Mouse (Mus musculus): ENCODE measurements around the gene Reck. TPM values are rescaled to one million over a fixed set of nuclear protein-coding genes. Genes with fewer than 3 reads are reported as not detected.
A peak's percentile ranks its signal among the peaks of the same experiment; 100 is the strongest.

The Reck gene
- total RNA-seq, 2 experiments from 2014 or later: 1.2 to 6.8 TPM

GRCm38 (mm10) chr4:43965856-43966535, 90.7 kb downstream of the Reck start:
- peak; percentile 82 for ATAC-seq (ENCODE audit: poor library complexity, severe bottlenecking)

GRCm38 (mm10) chr4:43968650-43969049, 93.3 kb downstream of the Reck start:
- ATAC-seq (ENCODE audit: poor library complexity, severe bottlenecking): no peak

GRCm38 (mm10) chr4:43969373-43969772, 94.0 kb downstream of the Reck start:
- ATAC-seq (ENCODE audit: poor library complexity, severe bottlenecking): no peak

DNA sequence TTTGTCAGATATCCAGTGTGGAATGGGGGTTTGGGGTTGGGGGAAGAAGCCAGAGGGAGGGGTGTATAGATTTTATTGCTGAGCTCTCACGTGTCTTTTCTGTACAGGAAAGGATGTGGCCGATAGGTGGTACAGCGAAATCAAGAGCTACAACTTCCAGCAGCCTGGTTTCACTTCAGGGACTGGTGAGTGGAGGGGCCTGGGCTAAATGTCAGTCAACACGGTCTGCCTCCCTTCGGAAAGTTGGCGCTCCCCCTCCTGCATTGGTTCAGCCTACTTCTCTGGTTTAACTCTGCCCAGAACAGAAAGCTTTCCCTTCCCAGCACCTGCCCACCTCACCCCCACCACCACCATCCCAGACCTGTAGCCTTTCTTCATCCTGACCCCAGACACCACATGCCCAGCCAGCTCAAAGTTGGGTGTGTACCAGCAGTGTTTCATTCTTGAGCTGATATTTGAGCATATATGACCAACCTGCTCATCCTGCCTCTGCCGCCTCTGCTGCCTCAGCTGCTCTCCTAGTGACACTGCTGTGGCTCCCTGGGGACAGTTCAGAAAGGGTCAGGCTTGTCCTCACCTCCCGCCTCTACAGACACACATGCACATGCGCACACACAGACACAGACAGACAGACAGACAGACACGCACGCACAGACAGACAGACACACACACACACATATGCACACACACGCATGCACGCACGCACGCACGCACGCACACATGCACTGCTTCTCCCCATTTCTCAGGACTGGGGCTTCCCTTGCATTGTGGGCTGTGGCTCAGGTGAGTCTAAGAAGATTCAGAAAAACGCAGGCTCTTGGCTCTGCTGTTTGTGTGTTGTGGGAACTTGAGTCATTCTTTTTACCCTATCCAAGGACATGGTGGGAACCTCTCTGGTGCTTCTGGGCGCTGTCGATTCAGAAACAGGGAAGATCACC, 95.3 kb downstream of the Reck start:
- no peak for ATAC-seq (ENCODE audit: poor library complexity, severe bottlenecking)

DNA sequence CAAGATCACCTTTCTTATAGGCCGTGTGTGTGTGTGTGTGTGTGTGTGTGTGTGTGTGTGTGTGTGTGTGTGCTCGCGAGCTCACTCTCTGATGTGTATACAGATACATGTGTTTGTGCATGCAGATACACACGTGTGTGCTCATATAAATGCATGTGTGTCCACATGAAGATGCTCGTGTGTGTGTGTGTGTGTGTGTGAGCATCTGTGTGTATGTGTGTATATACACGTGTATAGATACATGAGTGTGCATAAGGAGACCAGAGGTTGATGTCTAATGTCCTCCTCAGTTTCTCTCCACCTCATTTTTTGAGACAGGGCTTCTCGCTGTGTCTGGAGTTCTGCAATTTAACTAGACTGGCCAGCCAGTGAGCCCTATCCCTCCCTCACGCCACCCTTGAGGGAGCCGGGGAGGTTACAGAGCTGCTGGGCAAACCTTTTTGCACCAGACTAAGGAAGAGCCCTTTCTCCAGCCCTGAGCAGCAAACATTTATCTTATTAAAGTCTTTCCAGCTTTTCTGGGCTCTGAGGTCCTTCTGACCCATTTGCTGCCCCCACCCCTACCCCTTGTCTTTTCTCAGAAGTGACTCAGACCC, 96.3 kb downstream of the Reck start:
- peak; percentile 13; the same call in 1 of the 2 replicates for ATAC-seq (ENCODE audit: poor library complexity, severe bottlenecking)

DNA sequence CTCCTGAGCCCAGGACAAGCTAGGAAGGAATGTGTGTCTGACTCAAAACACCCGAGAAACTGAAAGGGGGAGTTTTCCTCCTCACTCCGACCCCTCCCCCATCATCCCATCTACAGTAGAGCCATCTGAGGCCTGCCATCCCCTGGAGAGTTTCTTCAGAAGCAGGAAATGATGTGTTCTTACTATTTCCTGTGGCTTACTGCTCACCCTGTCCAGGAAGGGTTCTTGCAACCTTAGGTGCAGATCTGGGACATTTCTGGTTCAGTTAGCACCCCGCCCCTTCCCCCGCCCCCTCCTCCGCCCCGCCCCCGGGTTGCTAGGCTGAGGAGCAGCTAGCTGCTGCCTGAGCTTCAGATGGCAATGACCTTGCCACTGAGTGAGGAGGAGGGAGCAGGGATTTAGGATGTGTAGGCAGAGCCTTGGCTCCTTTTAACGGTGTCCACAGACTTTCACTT, 96.8 kb downstream of the Reck start:
- peak; percentile 75 for ATAC-seq (ENCODE audit: poor library complexity, severe bottlenecking)

DNA sequence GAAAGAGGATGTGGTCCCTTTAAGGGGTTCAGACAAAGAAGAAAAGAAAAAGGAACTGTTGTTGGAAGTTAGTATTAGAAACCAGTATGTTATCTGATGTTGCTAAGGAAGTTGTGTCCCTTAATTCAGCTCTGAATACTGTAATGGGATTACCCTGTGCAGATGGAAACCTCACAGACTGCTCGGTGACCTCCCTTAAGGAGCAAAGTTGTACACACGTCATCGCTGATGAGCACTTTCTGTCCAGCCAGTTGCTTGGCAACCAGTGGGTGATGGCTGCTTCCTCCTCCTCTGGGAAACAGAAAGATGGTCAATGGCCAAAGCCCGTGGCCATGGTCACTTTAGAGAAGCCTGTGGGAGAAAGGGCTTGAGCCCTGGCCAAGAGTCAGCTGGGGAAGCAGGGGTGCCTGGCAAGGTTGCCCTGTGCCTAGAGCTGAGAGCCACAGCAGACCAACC, 98.2 kb downstream of the Reck start:
- peak; percentile 72 for ATAC-seq (ENCODE audit: poor library complexity, severe bottlenecking)

DNA sequence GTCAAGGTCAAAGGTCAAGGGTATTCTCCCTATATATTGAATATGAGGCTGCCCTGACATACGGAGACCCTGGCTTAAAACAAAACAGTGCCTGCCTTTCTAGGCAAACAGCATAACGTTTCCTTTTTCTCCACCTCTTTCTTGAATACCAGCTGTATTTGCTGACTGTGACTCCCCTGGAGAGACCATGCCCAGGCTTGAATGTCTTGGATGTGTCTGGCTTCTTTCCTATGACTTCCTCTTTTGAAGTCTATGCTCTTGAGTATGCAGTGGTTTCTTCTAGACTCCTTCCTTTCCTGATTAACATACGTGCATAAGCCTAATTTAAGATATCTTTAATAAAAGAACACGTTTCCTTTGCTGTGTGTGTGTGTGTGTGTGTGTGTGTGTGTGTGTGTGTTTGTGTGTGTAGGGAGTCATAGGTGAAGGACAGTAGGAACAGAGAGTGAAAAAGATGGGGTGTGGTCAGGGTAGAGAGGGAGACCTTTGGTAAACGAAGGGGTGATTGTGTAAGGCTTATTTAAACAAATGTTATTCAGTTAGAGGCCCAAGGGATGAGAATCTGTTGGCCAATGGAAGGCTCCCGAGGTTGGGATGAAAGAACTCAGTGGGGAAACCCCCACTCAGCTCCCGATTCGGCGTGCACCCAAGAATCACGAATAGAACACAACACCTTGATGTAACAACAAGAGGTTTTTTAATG, 99.7 kb downstream of the Reck start:
- no peak for ATAC-seq (ENCODE audit: poor library complexity, severe bottlenecking)

GRCm38 (mm10) chr4:43976223-43976740, 101.0 kb downstream of the Reck start:
- ATAC-seq (ENCODE audit: poor library complexity, severe bottlenecking): no peak

GRCm38 (mm10) chr4:43978521-43979443, 103.5 kb downstream of the Reck start:
- no peak for ATAC-seq (ENCODE audit: poor library complexity, severe bottlenecking)

GRCm38 (mm10) chr4:43979746-43980145, 104.4 kb downstream of the Reck start:
- ATAC-seq (ENCODE audit: poor library complexity, severe bottlenecking): no peak

DNA sequence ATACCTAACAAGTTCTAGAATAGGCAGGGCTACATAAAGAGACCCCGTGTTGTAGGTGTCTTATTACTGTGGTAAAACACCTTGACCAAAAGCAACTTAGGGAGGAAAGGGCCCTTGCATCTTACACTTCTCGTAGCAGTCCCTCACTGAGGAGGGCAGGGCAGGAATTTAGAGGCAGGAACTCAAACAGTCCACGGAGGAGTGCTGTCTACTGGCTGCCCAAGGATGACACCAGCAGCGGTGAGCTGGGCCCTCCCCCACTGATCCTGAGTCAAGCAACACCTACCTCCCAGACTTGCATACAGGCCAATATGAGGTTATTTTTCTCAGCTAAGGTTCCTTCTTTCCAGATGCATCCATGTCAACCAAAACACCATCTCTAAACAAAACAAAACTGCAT, 104.9 kb downstream of the Reck start:
- ATAC-seq (ENCODE audit: poor library complexity, severe bottlenecking): no peak

- ATAC-seq (ENCODE audit: poor library complexity, severe bottlenecking): no peak
Observed at GRCm38 (mm10) chr4:43980846-43981245, 105.5 kb downstream of the Reck start.

GRCm38 (mm10) chr4:43981251-43981650, 105.9 kb downstream of the Reck start:
- ATAC-seq (ENCODE audit: poor library complexity, severe bottlenecking): no peak

- peak; percentile 99 for ATAC-seq (ENCODE audit: poor library complexity, severe bottlenecking)
Observed at GRCm38 (mm10) chr4:43982053-43982732, 106.9 kb downstream of the Reck start.

DNA sequence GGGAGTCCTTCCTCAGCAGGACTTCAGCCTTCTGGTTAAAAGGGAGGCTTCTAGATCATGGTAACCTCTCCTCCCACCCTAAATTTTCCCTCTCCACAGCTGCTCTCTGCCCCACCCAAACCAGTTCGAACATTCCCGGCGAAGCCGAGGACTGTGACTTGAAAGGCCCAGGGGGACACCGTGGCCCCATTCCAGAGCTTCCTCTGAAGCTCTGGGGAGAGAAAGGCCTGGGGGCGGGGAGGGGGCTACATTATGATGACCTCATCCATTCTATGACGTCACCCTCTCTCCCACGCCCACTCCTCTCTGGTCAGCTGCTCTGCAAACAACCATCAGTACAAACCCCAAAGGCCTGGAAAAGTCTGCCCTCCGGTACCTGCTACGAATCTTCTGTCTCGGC, 107.9 kb downstream of the Reck start, which contains the start of gene Ccin:
Gene Ccin, plus strand, starts transcription at position 303 of the 400 bp plus-strand sequence.
- ATAC-seq (ENCODE audit: poor library complexity, severe bottlenecking): no peak

DNA sequence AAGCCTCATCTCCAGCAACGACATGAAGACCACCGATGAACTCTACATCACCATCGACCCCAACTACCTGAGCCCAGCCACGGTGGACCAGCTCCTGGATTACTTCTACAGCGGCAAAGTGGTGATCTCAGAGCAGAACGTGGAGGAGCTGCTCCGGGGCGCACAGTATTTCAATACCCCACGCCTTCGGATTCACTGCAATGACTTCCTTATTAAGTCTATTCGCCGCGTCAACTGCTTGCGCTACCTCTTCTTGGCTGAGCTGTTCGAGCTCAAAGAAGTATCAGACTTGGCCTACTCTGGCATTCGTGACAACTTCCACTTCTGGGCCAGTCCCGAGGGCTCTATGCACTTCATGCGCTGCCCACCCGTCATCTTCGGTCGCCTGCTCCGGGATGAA, 108.4 kb downstream of the Reck start:
- no peak for ATAC-seq (ENCODE audit: poor library complexity, severe bottlenecking)

DNA sequence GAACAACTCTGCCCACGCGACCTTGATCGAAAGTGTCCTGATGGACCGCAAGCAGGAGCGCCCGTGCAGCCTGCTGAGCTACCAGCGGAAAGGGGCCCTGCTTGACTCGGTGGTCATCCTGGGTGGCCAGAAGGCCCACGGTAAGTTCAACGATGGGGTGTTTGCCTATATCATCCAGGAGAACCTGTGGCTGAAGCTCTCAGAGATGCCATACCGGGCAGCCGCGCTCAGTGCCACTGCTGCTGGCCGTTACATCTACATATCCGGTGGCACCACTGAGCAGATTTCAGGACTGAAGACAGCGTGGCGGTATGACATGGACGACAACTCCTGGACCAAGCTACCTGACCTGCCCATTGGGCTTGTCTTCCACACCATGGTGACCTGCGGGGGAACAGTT, 109.0 kb downstream of the Reck start:
- ATAC-seq (ENCODE audit: poor library complexity, severe bottlenecking): no peak

- no peak for ATAC-seq (ENCODE audit: poor library complexity, severe bottlenecking)
Observed at GRCm38 (mm10) chr4:43988976-43989375, 113.6 kb downstream of the Reck start.

All from megakaryocyte, adult 5-6 weeks (primary cell).